Mouse (Mus musculus) heart, postnatal 0 days (tissue): ENCODE measurements at regions not wholly inside any gene's neighbourhood (a gene's known extent, or its start where the extent isn't known, plus 50 kb on each side); places are given as distances from the start of the nearest gene placed in this dataset.

Source experiments
- ATAC-seq: fragments of 200-750 bp; cut with Nextera tagmentation; 2 replicates; pipeline ENCODE4 v1.8.0; 2017; ENCODE audit warnings: low read depth, moderate number of reproducible peaks, moderate library complexity; ENCODE audit not compliant: insufficient read depth
- DNase-seq: peaks from one replicate; pipeline ENCODE4 v3.0.0-alpha.2; 2016; ENCODE audit warnings: low spot score
- H3K27ac ChIP-seq: fragments of 300-500 bp; sonication (generic); 2 replicates; pipeline ENCODE4 v1.5.1; 2014; ENCODE audit warnings: low read depth, mild to moderate bottlenecking
- H3K27me3 ChIP-seq: fragments of 300-500 bp; sonication (generic); 2 replicates; pipeline ENCODE4 v1.6.1; 2014; ENCODE audit warnings: low read length, mixed read lengths; ENCODE audit not compliant: control insufficient read depth, insufficient read depth
- H3K36me3 ChIP-seq: fragments of 300-500 bp; sonication (generic); replicated peaks from 2 replicates; pipeline ENCODE4 v1.6.1; 2014; ENCODE audit warnings: low read length, mixed read lengths; ENCODE audit not compliant: control insufficient read depth, insufficient read depth
- H3K4me1 ChIP-seq: fragments of 300-500 bp; sonication (generic); 2 replicates; pipeline ENCODE4 v1.6.1; 2014; ENCODE audit warnings: antibody characterized with exemption; ENCODE audit not compliant: control insufficient read depth, insufficient read depth
- H3K4me2 ChIP-seq: fragments of 300-500 bp; sonication (generic); 2 replicates; pipeline ENCODE4 v1.6.1; 2014; ENCODE audit warnings: low read depth, mild to moderate bottlenecking, low read length, moderate library complexity
- H3K4me3 ChIP-seq: fragments of 300-500 bp; sonication (generic); 2 replicates; pipeline ENCODE4 v1.5.1; 2014; ENCODE audit warnings: low read depth, low read length
- H3K9ac ChIP-seq: fragments of 300-500 bp; sonication (generic); replicated peaks from 2 replicates; pipeline ENCODE4 v1.6.1; 2014; ENCODE audit warnings: low read depth, low read length, mixed read lengths
- H3K9me3 ChIP-seq: fragments of 300-500 bp; sonication (generic); replicated peaks from 2 replicates; pipeline ENCODE4 v1.6.1; 2016; ENCODE audit warnings: low read length; ENCODE audit not compliant: control insufficient read depth
- CTCF ChIP-seq: IDR thresholded peaks from 2 replicates; pipeline ENCODE4 v1.5.1; 2016; ENCODE audit warnings: antibody characterized with exemption, control low read depth, low read depth
- EP300 ChIP-seq: IDR thresholded peaks from 2 replicates; pipeline ENCODE4 v1.6.1; 2016; ENCODE audit warnings: antibody characterized with exemption, low read depth
- WGBS: fragments of 180-500 bp; shearing (Covaris S2); extraction: QIAGEN DNeasy Blood & Tissue Kit; methylation state at CpG from one replicate; pipeline ENCODE4 v1.1.7; 2014; 5-methylcytosine and 5-hydroxymethylcytosine counted together

DNA sequence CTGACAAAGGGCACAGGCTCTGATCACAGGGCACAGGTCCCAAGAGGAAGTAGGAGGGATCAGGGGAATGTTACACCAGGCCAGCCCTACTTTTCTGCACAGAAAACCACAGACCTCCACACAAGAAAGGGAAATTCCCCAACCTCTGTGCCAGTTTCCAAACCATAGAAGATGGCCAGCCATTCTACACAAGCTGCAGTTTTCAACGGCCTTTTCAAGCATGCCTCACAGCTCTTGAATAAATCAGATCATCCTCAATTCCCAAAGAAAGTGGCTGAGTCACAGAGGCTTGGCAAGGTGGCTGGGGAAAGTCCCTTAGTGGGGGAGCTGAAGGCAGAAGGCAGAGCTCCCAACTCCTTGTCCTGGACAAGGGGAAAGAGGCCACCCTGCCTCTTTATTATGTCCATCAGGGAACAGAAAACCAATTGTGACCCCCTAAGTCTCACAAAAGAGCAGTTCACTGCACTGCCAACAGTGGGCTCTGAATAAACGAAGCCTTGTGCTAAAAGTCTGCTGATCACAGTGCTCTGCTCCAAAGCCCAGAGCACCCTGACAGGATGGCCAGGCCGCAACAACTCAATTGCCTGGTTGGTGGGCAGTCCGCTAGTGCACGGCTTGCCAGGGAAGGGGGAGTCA lies 120.0 kb upstream of the Cd180 start:
- no peak overlapping the region for H3K9ac ChIP-seq
- TF ChIP-seq EP300: no peak
- TF ChIP-seq CTCF: no peak

DNA sequence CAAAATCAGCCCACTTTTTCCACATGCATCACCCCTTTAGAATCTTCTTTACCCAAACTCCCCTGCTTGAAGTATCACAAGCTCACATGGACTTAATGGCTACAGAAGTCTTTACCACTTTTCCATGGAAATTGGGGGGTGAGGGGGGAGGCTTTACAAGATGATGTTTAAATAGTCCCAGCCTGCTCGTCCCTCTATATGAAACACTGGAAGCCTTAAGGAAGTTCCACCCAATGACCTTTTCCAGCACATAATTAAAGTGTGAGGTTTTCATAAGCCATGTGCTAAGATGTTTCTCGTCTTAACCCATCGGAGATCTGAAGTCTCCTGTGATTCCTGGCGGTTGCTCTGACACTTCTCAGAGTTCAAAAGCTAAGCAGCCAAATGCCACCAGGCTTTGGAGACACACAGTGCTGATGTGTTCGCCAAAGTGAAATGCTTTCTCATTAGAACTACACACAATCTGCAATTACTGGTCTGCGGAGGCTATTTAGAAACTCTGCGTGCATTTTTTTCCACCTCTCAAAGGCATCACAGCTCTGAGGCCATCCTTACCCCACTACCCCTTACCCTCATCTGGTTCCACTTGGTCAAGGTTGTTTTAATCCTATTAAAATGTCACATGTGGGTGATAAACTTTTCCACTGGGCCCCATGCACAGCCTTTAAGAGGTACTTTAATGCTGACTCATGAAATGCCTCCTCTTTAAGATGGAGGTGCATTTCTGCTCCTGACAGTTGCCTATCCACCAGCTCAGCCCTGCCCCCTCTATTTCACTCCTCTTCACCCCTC lies 116.3 kb upstream of the Cd180 start:
- Histone ChIP-seq H3K9ac (no peak overlapping the region), H3K27me3 (no peaks in the 10 kb centered on the region), H3K4me3 (no peak overlapping the region), H3K4me1 (0 out of 2 replicates have a peak, but pooled peaks cover 5% of the 10 kb centered on the region), H3K9me3 (no peaks in the 10 kb centered on the region), H3K27ac (no peak overlapping the region), H3K4me2 (no peak overlapping the region), H3K36me3 (no peaks in the 10 kb centered on the region)
- DNase-seq: no peak
- 82% methylated on average over 7 of the region's 7 CpGs for WGBS
- no peak for TF ChIP-seq EP300
- TF ChIP-seq CTCF: no peak
- ATAC-seq: no peak

More for the DNA sequence above, 120.0 kb upstream of the Cd180 start:
- no peak overlapping the region for H3K4me3 ChIP-seq
- no peak overlapping the region for H3K27ac ChIP-seq
- no peak for DNase-seq
- no peaks in the 10 kb centered on the region for H3K27me3 ChIP-seq
- H3K4me2 ChIP-seq: no peak overlapping the region
- no peaks in the 10 kb centered on the region for H3K9me3 ChIP-seq
- H3K4me1 ChIP-seq: no peaks in the 10 kb centered on the region
- 71% methylated on average over 5 of the region's 5 CpGs for WGBS
- no peak for ATAC-seq
- no peaks in the 10 kb centered on the region for H3K36me3 ChIP-seq

DNA sequence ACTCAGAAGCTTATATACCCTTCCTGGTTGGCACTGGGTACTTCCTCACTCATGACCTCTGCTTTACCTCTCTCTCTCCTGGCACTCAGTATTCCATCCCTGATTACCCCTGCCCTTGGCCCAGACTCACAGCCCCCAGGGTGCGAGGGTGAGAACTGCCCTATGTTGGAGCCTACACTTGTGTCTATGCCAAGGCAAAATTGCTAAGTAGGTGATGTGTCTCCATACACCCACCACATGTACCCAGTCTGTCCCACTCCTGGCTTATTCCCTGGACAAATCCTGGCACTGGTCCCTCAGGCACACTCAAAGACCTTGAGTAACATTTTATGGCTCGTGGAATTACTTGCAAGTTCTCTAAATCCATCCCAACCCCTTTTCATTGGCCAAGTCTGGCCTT lies 114.5 kb upstream of the Cd180 start:
- no peak for TF ChIP-seq CTCF
- TF ChIP-seq EP300: no peak
- Histone ChIP-seq H3K27me3 (no peaks in the 10 kb centered on the region), H3K9me3 (no peaks in the 10 kb centered on the region), H3K36me3 (no peaks in the 10 kb centered on the region), H3K9ac (no peak overlapping the region), H3K4me2 (no peak overlapping the region), H3K4me3 (no peak overlapping the region), H3K27ac (no peak overlapping the region), H3K4me1 (peaks cover 8% of the 10 kb centered on the region; the same call in 1 of the 2 replicates)
- no peak for DNase-seq
- no peak for ATAC-seq
- 55% methylated on average over 2 of the region's 2 CpGs for WGBS

DNA sequence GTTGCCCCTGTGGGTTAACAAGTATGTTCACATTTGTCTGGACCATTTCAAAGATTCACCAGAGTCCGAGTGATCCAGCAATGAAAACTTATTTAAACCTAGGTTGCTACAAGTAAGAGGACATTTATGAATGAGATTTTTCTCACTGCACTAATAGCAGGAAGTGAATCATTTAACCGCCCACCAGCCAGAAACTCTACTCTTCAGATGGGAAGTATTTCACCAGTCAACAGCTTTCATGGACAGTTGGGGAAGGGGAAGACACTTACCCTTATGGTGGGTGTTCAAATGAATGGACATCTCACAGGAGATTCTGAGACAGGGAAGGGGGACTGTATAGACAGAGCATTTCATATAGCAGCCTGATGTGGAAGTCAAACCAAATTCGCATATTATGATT lies 113.7 kb upstream of the Cd180 start:
- no peak overlapping the region for H3K9ac ChIP-seq
- no peaks in the 10 kb centered on the region for H3K27me3 ChIP-seq
- H3K4me1 ChIP-seq: peaks cover 12% of the 10 kb centered on the region; the same call in 1 of the 2 replicates
- no peak for DNase-seq
- no peak for ATAC-seq
- WGBS: 89% methylated on average over 3 of the region's 3 CpGs
- no peak overlapping the region for H3K4me3 ChIP-seq
- H3K9me3 ChIP-seq: no peaks in the 10 kb centered on the region
- no peaks in the 10 kb centered on the region for H3K36me3 ChIP-seq
- no peak overlapping the region for H3K27ac ChIP-seq
- no peak for TF ChIP-seq CTCF
- TF ChIP-seq EP300: no peak
- H3K4me2 ChIP-seq: no peak overlapping the region

DNA sequence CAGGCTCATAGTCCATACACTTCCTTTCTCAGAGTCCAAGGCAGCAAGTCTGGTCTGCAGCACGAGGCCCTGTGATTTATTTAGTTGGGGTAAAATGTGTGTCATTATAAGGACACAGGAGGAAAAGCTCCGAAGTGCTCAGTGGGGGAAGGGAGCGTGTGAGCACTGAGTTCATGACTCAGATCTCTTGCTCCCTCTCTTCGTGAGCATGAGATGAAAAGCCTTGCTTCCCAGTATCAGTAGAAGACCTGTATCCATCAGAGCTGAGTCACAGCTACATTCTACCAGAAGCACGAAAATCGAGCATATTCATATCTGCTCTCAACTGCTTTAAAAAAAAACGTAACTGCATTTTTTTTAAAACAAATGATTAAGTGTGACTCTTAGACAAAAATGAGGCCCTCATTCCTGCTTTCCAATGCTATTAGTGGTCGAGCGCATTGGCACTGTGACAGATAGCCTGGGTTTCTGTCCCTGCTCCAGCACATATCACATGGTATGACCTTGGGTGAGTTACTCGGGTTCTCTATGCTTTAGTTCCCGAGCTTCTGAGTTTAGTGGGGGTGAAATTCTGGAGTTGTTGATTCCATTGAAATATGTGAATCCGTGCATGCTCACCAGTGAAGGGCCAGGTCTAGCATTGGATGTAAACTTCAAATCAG lies 109.2 kb upstream of the Cd180 start:
- Histone ChIP-seq H3K4me1 (peaks cover 7% of the 10 kb centered on the region), H3K36me3 (no peaks in the 10 kb centered on the region), H3K4me3 (no peak overlapping the region), H3K27me3 (no peaks in the 10 kb centered on the region), H3K9ac (no peak overlapping the region), H3K4me2 (no peak overlapping the region), H3K27ac (peak overlapping the region; percentile 5; the same call in 1 of the 2 replicates), H3K9me3 (no peaks in the 10 kb centered on the region)
- WGBS: 49% methylated on average over 12 of the region's 12 CpGs
- ATAC-seq: peak; percentile 81
- DNase-seq: peak; percentile 51
- TF ChIP-seq EP300 (no peak), CTCF (no peak)
